Mouse (Mus musculus): ENCODE measurements around the gene Flcn.
"Not testable (repeated sequence)": the region's sequence is repeated elsewhere in the genome, so short reads cannot be mapped to it uniquely, and the experiment has no call there.

The Flcn gene

DNA sequence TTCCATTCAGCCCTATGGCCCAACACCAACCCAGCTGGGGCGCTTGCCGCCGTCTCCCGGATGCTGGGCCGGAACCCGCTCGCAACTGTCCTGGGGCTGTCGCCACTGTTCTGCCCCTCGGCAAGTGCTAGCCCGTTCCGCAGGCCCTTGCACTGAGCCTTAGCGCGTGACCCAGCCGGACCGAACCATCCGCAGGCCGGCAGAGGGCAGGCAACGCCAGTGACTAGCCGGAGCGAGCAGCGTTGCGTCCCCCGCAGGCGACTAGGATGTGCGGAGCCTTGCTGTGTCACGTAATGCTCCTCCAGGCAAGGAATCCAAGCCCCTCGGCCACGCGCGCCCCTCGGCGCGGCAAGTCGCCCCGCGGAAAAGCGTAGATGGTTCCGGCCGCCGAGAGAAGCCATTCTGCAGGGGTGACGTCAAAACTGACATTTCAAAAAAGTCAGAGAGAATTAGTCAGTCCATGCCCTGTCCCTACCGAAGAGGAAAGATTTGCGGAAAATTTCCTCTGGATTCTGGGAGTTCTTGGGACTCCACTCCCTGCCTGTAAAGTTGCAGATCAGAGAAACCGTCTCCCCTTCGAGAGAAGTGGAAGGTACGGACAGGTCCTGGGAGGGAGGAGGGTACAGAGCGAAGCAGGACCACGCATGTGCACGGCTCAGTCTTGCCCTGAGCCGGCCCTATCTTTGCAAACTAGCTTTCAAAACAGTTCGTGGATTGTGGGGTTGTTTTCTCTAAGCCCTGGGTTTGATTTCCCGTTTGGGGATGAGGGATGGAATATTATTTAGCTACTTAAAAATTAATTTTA lies at the start of gene Flcn:
TSS of gene Flcn (minus strand) at position 347 of the 805 bp plus-strand sequence.
- peak; percentile 72 for DNase-seq (ENCODE audit: low spot score)

DNA sequence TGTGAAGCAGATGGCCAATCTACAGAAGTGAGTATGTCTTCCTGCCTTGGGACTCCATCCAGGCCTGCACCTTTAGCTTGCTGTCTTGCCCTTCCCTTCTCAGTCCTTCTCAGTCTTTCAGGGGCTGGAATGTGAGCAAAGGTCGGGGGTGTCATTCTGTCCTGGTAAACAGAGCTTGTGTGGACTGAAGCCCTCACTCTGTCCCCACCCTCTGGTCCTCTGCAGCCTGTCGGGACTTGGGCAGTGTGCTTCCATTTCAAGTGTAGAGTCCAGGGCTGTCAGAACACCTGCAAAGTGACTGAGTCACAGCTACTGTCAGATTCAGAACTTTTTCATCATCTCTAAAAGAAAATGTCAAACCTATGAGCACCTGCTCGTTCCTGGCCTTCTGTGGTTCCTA lies 43.0 kb upstream of the Flcn start:
- no peak for DNase-seq (ENCODE audit: low spot score)

DNA sequence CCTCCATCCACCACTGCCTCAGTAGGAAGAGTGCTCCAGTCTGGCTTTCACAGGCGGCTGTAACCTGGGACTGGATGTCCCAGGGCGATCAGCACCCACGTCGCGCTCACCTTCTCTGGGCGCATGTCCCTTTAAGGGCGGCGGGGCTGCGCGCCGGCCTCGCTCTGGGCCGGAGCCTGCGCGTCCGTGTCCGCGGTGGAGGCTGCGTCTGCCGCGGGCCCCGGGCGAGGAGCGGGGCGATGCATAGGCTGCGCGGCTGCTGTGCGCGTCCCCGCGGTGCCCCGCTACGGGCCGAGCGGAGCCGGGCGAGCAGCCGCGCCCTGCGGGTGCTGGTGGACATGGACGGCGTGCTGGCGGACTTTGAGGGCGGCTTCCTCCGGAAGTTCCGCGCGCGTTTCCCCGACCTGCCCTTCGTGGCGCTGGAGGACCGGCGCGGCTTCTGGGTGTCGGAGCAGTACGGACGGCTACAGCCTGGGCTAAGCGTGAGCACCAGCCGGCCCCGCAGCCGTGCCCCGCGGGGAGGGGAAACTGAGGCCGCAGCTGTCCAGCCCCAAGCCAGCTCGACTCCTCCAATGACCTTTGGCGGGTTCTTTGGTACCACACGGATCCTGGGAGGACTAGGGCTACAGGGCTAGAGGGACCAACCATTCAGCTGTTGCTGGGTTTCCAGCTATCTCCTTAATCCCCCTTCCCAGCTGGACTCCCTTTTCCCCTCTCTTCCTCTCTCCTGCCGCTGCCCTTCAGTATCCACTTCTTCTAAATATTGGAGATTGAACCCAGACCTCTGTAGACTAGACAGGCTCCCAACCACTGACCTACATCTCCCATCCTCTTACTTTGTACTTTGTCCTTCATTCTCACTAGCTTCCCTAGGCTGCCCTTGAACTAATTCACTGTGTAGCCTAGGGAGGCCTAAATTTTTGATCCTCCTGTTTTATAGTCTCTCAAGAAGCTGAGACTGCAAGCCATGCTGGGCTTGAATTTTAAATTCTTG lies 38.4 kb upstream of the Flcn start:
- peak; percentile 43 for DNase-seq (ENCODE audit: low spot score)

GRCm38 (mm10) chr11:59847131-59847530 lies 37.3 kb upstream of the Flcn start:
- DNase-seq (ENCODE audit: low spot score): no peak

- no peak for DNase-seq (ENCODE audit: low spot score)
Measured at GRCm38 (mm10) chr11:59846311-59846710, 36.5 kb upstream of the Flcn start.

DNA sequence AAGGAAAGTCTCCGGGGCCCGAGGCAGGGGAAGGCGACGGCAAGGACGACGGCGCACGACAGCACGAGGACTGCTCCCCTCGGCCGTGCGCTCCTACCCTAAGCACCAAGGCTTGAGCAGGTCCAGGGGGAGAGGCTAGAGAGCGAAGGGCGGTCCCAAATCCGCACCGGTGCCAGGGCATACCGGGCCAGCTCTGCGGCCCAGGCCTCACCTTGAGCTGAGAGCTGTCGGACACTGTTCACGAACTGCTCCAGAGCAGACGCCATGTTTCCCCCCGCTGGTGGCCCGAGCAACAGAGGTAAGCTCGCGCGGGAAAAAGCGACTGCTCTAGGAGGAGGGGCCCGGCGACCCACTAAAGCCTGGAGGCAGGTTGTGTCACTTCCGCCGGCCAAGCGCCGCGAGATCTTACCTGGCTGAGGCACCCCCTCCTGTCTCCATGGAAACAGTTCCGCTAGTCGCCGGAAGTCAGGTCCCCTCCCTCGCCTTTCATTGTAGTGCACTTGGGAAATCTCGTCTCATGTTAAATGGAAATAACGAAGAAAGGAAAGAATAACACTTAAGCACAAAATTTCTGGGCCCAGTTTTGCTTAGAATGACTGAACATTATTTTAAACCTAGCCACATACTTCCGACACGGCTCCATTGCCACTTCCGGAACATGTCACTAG lies 29.8 kb upstream of the Flcn start, which contains the start of gene Cops3:
TSS of gene Cops3 (minus strand) at position 380 of the 668 bp plus-strand sequence.
- DNase-seq (ENCODE audit: low spot score): peak; percentile 94

- DNase-seq (ENCODE audit: low spot score): peak; percentile 89
Measured at GRCm38 (mm10) chr11:59839008-59839458, 29.2 kb upstream of the Flcn start, which contains the start of gene Nt5m. Gene Nt5m (plus strand): TSS chr11:59839447.

DNA sequence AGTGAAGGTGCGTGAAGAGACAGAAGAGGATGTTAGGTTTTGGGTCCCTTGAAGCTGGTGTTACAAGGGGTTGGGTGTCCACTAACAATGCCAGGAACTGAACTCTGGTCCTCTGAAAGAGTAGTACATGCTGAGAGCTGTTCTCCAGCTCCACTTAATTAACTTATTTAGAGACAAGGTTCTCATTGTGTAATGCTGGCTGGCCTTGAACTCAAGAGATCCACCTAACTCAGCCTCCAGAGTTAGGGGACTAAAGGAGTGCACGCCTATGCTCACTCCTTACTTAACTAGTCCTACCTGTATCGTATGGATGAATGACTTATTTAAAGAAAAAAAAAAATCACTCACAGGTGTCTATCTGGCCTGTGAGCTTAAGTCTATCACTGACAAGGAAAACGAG lies 28.6 kb upstream of the Flcn start:
- DNase-seq (ENCODE audit: low spot score): no peak

DNA sequence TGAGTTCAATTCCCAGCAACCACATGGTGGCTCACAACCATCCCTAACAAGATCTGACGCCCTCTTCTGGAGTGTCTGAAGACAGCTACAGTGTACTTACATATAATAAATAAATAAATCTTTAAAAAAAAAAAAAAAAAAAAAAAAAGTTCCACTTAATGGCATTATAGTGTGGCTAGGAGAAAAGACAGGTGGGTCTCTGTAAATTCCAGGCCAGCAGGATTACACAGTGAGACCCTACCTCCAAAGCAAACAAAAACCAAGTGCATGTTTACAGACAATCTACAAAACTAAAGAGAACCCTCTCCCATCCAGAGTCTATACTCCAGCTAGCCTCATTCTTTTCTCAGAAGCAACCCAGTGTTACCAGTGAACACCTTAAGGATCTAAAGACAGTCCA lies 28.0 kb upstream of the Flcn start:
- not testable (repeated sequence) for DNase-seq (ENCODE audit: low spot score)

- DNase-seq (ENCODE audit: low spot score): no peak
Measured at GRCm38 (mm10) chr11:59821625-59822024, 11.8 kb upstream of the Flcn start.

GRCm38 (mm10) chr11:59817916-59818315 lies 8.1 kb upstream of the Flcn start:
- no peak for DNase-seq (ENCODE audit: low spot score)

- DNase-seq (ENCODE audit: low spot score): no peak
Measured at GRCm38 (mm10) chr11:59815482-59816065, 5.8 kb upstream of the Flcn start.

DNA sequence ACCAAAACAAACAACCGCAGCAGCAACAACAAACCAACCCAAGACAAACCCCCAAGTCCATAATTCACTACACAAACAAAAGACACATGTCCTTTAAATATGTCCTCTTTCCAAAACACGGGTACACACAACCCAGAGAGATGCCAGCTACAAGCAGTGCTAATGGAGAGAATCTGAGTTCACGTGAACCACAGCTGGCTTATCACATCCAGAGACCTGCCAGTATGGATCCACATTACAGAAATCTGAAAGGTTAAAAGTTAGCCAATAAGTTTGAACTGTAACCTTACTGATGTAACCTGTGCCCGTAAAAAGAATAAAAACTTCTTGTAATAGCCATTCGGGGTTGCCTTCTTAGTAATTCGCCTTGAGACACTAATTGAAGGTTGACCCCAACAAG lies 5.1 kb upstream of the Flcn start:
- no peak for DNase-seq (ENCODE audit: low spot score)

DNA sequence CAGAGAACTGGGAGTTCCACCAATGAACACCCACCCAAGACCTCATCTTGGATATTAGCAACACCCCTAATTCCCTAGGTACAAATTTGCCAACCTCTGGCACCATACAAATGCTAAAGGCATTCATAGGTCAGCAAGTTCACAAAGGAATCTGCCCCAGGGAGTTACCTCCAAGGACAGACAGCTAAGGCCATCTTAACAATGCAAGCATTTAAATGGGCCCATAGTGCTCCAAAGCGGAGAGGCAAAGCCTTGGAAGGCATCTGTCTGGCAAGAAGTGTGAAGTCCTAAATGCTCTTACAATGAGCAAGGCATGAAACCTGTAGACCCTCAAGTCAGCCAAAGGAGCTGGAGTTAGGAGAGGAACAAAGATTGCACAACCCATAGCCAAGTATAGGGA lies 4.5 kb upstream of the Flcn start:
- no peak for DNase-seq (ENCODE audit: low spot score)

- no peak for DNase-seq (ENCODE audit: low spot score)
Measured at GRCm38 (mm10) chr11:59813276-59813675, 3.5 kb upstream of the Flcn start.

DNA sequence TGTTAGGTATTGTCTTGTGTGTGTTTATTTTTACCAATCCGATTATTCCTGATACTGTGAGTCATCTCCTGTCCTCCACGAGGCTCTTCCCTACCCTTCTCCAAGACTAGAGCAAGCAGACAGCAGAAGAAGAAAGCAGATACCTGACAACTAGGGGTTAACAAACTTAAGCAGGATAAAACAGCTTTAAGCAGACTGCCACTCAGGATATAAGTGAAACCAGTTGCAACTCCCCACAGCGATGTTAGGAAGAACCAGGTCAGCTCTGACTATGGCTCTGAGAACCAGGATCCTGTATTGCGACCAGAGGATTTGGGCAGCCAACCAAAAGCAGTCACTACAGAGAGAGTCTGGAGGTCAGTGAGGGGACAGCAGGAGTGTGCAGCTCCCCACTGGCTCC lies 1.4 kb upstream of the Flcn start:
- DNase-seq (ENCODE audit: low spot score): no peak

- DNase-seq (ENCODE audit: low spot score): no peak
Measured at GRCm38 (mm10) chr11:59810480-59811158, 803 bp upstream of the Flcn start.

GRCm38 (mm10) chr11:59809071-59809669 lies 646 bp downstream of the Flcn start:
- DNase-seq (ENCODE audit: low spot score): no peak

- DNase-seq (ENCODE audit: low spot score): no peak
Measured at GRCm38 (mm10) chr11:59808170-59808960, 1.5 kb downstream of the Flcn start.

GRCm38 (mm10) chr11:59805656-59806055 lies 4.2 kb downstream of the Flcn start:
- no peak for DNase-seq (ENCODE audit: low spot score)
